Mouse (Mus musculus) CD4-positive, CD25-positive, alpha-beta regulatory T cell, adult 2 months (primary cell): Measurements from ENCODE around the gene Dnmt3b.

ENCODE experiments used
- DNase-seq: peaks from one replicate; pipeline ENCODE4 v3.0.0-alpha.2; 2012; ENCODE audit warnings: low read depth, low spot score

Dnmt3b gene

DNA sequence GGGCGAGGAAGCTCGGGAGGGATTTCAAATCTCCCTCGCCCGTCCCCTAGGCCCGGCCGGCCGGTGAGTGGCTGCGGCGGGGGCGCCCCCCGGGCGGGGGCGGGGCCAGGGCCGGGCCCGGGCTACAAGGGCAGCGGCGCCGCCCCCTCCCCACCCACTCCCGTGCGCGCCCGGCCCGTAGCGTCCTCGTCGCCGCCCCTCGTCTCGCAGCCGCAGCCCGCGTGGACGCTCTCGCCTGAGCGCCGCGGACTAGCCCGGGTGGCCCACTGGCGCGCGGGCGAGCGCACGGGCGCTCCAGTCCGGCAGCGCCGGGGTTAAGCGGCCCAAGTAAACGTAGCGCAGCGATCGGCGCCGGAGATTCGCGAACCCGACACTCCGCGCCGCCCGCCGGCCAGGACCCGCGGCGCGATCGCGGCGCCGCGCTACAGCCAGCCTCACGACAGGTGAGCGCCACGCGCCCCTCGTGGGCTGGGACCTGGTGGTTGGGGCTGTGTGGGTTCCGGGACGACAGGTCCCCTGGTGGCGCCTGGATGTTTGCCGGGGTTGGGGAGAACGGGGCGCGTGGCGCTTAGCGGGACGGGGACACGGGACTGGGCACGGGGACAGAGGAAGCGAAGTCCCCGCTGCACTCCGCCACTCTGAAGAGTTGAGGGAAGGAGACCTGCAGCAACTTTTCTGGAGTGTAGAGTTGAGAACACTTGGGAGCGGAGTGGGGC is at the start of gene Dnmt3b:
Dnmt3b (plus strand) TSS at position 153 of the 716 bp plus-strand sequence.
- DNase-seq, result peak; percentile 72

DNA sequence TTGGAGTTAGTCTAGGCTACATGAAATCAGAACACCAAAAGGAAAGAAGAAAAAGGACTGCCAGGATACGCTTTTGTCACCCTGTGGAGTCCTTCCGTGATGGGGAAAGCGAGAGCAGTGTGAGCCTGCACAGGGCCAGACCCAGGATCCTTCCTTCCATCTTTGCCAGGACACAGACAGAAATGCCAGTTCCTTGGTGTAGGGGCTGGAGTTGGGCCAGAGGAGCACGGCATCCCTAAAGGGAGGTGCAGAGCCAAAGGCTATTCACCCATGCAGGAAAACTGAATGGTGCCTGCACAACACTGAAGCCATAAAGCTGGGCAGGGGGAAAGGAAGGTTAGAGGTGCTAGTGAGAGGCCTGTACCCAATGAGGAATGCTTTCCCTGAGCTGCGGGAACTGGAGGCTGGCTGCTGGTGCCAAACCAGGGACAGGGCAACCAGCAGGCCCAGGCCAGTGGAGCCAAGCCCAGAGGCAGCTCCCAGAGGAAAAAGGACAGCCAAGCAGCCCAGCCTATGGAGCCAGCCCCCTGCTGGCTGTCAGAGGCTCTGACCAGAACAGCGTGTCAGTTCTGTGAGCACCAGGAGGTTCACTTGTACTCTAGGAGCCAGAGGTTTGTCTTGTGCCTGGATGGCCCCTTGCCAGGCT is 49.1 kb upstream of the Dnmt3b start:
- DNase-seq, result no peak

DNA sequence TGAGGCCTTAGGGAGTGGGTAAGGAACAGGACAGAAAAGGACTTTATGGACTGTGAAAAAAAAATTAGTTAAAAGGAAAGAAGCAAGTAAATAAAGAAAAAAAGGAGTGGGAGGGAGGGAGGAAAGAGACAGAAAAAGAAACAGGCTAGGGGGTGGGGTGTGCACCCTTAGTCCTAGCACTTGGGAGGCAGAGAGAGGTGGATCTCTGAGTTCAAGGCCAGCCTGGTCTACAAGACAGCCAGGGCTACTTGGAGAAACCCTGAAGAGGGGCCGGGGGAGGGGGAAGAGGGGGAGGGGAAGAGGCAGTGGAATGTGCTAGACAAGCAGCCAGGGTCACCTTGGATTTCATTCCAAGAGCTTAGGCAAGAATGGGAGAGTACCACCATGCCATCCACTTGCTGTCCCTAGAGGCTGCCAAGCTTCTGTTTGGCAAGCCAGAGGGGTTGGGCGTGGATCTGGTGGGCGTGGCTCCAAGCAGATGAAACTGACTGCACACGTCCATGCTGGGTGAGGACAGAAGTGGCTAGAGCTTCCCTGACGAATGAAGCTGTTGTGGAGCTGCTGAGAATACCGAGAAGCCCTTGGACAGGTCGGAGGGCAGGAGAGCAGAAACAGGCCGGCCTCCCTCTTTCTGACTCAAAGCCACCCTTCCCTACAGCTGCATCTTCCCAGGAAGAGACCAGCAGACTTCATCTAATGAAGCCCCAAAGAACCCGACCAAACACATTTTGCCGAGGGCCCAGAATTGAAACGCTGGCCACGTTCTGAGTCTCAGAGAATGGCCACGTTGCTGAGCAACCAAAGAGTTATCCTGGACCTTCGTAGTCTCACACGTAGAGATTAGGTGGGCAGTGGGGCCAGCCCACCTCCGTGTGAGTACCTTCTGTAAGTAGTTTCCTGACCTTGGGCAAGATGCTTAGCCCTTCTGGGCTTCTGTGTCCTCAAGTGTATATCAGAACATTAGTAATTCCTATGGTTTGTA is 48.3 kb upstream of the Dnmt3b start:
- no peak for DNase-seq

DNA sequence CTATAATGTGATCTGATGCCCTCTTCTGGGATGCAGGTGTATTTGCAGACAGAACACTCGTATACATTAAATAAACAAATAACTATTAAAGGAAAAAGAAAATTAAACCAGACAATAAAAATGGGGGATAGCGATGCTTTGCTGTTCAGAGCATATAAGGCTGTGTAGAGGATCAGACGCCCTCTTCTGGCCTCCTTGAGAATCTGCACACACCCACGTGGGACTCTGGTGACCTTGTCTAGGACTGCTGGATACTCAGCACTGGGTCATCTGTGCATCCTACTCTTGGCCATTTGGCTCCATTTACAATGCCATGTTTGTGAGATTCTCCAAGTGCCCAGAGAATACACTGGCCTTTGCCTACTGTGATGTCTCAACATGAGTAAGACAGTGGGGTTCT is 45.5 kb upstream of the Dnmt3b start:
- no peak for DNase-seq

DNA sequence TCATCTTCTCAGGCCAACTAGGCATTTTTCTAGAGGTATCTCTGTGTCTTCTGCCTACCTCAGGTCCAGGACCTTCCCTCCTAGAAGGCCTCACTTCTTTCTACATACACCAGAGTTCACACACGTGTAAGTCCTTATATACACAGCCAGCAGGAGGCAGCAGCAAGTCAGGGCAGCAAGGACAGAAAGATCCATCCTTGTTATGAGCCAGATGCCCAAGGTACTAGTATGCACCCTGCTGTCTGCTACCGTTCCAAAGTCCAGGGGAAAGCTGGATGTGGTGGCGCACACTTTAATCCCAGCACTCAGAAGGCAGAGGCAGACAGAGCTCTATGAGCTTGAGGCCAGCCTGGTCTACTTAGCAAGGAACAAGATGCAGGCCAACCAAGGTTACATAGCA is 42.8 kb upstream of the Dnmt3b start:
- DNase-seq, result peak; percentile 52

DNA sequence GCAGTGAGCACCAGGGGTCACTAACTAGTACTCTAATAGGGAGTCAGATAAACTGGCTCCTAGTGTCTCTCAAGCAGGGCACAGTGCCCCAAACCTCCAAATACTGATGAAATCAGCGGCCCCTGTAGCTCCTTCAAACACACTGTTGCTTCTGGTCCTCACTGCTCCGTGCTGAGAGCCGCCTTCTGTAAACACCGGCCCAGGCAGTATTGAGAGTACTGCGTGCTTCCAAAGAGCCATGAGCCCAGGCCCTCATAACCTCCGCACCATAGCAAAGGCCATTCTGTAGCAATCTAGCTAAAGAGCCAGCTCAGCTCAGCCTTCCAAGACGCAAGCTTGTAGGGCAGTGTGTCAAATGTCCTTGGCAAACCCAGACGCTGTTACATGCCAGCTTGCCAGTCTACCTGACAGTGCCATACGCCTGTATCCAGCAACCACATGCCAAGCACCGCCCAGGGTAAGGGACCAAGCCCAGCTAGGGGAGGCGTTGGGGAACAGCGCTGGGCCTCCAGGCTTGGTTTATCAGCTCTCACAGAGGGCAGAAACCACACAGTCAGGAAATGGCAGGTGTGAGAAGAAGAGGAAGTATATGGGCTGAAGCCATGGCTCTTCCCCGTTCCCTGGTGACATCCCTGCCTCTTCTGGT is 41.3 kb upstream of the Dnmt3b start:
- peak; percentile 30 for DNase-seq

DNA sequence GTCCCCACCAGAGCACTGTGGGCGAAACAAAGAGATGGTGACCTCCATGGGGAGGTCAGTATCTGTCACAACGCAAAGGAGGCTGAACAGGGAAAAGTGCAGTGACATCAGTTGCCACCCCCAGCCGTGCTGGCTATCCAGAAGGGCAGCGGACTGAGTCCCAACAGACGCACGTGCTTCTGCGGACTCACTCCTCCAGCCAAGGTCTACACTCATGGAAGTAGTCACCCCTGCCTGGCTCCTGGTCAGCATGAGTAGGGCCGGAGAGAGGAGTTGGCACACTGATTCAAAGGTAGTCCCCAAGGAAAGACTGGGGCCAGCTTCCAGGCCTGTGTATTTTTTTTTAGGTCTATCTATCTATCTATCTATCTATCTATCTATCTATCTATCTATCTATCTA is 40.2 kb upstream of the Dnmt3b start:
- DNase-seq, result no peak

DNA sequence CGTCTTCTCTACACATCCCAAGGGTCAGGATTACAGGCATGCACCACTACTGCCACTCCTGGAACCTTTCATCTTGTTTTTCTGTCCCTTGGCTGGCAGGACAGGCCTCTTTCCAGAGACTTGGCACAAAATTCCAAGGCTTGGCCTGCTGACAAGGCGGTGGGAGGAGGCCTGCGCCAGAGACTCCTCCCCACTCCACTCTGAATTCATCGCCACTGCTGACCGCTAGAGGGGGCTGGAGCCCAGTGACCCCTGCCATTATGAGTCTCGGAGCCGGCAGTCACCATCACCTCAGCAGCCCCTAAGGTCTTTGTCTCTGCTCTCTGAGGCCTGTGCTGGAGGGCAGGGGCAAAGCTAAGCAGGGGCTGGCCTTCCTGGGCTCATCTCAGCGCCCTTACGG is 39.7 kb upstream of the Dnmt3b start:
- DNase-seq, result peak; percentile 86

DNA sequence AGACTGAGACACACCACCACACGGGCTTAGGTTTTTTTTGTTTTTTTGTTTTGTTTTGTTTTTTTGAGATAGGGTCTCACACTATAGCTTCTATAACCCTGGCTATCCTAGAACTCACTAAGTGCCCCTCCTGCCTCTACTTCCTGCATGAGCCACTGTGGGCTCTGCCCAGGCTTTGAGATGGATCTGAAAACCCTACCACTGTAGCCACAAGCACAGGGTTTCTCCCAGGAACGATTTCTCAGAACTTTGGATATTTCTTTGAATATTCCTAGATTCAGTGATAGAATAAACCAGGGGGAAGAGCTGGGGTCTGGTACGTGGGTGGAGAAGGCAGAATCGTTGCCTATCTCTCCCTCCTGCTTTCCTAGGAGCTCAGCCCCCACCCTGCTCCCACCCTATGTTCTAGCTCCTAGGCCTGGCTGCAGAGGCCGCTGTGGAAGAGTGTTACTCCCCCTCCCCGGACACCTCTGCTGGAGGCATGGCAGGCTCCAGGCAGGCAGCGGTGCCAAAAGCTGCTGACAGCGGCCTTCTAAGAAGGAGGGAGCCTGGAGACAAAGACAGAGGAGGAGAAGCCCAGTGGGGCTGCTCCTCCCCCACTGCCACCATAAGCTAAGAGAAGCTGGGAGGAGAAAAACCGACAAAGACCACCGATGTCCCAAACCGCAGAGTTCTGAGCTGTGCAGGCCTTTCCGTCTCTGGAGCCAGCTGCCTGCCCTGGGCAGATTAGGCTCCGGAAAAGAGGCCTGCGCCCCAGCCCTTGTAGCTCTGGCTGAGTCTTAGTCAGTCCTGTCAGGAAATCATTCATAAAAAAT is 38.6 kb upstream of the Dnmt3b start:
- DNase-seq, result no peak

DNA sequence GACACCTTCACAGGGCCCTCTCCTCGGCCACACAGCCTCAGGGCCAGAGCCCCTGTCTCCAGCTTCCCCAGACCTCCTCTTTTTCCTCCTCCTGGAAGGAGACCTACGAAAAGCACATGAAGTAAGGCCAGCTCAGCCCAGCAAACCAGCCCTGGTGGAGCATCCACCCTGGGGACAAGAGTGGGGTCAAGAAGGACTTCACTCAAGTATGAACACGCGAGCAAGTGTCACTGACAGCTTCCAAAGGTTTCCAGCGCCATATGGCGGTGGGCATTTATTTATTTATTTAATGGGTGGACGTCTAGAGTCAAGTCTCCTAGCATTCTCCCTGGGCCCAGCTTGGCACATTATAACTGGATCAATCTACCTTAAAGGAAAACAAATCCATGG is 38.0 kb upstream of the Dnmt3b start:
- DNase-seq, result no peak

DNA sequence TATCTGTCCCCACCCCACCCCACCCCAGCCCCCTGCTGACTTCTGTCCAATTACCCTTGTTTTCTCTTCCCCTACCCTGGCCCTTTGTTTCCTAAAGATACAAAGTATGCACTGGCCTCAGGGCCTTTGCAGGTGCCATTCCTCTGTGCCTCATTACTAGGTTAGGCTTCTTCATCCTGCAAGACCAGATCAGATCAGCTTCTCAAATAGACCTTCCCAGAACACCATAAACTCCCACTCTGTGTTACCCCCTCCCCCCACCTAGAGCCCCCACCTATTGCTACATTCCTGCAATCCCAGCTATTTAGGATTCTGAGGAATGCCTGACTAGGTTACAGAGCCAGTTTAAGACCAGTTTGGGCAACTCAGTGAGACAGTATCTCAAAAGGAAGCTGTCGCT is 37.5 kb upstream of the Dnmt3b start:
- DNase-seq, result no peak

DNA sequence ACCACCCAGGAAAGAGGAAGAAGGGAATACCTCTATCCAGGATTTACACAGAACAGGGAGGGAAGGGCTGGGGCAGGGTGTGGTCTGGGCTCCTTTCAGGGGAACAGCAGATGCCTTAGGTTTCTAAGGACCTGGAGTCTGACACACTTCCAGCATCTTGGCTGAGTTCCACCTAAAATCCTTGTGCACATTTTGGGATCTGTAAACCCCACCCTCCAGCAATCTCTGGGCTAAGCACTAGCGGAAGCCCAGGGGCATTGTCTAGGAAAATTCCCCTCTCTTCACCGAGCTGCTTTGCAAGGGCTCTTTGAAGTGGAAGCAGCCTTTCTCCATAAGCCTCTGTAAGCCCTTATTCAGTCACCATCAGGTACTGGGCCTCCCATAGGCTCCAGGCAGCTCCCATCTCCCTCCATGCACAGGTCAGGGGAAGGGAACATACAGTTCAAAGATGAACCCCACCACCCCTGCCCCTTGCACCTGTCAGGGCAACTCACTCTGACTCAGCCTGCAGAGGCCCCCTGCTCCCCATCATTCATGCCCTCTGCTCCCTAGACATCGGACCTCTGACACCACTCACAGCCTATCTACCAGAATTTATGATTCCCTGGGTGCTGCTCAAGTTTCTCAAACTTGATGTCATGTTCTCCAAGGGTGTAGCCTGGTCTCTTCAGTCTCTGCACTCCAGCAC is 36.5 kb upstream of the Dnmt3b start:
- DNase-seq, result no peak

DNA sequence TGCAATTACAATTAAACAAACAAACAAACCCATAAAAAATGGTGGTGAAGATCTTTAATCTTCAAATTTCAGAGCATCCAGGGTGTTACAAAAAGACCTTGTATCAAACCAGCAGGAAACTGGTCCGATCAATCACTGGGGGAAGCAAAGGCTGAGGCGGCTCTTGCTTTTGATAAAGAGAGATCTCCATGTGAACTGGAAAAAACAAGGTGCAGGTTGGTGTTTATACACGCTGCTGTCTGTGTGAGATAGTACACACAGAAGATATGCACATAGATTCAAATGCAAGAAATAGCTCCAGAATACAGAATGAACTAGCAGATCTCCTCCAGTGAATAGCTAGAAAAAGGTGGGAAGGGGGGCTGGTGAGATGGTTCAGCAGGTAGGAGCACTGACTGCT is 32.4 kb upstream of the Dnmt3b start:
- no peak for DNase-seq

DNA sequence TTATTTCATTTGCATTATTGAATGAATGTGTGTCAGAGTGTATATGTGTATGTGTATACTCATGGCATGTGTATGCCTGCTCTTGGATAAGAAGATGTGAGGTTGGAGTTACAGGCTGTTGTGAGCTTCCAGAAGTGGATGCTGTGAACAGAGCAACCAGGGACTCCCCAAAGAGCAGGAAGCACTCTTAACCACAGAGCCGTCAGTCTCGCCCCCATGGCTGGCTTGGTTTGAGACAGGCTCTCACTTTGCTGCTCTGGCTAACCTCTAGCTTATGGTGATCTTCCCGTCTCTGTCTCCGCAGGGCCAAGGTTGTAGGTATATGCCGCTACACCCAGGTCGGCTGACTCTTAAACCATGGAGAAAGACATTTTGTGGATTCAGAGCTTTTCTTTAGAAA is 30.8 kb upstream of the Dnmt3b start:
- DNase-seq, result no peak

DNA sequence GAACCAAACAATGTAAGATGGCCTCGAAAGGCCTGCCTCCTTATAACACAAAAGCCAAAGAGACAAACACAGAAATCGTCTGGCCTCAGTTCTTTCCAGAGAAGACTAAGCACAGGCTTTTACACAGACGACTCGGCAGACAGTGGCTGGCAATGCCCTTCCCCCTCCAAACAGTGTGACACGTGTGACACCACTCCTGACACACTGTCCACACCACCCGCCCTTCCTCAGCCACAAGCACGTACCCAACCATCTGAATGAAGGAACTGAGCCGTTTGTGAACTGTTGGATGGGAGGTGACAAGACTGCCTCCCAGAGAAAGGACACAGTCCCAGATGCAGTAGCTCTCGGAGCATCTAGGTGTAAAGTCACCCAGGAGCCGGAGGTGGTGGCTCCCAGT is 30.4 kb upstream of the Dnmt3b start:
- DNase-seq, result no peak

DNA sequence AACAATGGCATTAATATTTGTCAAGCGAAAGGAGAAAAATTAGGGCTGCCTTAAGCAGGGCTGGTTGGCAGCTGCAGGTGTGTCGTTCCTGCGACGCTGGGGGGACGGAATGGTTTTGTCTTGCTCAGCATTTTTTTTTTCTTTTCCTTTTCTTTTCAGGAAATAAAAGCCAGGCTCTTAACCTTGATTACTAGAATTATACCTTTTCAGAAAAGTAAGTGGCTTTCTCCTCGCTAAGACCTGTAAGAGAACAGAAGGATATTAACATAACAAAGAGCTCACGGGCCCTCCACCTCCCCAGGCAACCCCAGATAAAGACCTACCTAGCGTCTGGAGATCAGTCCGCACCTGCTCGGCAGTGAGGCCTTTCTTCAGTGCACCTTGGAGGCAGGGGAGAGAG is 26.8 kb upstream of the Dnmt3b start:
- DNase-seq, result no peak

DNA sequence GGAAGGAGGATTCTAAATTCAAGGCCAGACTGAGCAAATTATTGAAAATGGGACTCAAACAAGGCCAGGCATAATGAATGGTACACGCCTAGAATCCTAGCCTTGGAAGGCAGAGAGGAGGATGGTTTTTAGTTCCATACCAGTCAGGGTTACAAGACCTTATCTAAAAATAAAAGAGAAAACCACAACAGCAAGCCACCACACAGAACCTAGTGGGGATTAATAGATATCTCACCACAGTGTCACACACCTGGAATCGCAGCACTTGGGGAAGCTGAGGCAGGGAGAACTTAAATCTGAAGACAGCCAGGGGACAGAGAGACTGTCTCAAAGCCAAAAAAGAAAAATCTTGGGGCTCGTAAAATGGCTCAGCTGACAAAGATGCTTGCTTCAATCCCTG is 18.3 kb upstream of the Dnmt3b start:
- no peak for DNase-seq

DNA sequence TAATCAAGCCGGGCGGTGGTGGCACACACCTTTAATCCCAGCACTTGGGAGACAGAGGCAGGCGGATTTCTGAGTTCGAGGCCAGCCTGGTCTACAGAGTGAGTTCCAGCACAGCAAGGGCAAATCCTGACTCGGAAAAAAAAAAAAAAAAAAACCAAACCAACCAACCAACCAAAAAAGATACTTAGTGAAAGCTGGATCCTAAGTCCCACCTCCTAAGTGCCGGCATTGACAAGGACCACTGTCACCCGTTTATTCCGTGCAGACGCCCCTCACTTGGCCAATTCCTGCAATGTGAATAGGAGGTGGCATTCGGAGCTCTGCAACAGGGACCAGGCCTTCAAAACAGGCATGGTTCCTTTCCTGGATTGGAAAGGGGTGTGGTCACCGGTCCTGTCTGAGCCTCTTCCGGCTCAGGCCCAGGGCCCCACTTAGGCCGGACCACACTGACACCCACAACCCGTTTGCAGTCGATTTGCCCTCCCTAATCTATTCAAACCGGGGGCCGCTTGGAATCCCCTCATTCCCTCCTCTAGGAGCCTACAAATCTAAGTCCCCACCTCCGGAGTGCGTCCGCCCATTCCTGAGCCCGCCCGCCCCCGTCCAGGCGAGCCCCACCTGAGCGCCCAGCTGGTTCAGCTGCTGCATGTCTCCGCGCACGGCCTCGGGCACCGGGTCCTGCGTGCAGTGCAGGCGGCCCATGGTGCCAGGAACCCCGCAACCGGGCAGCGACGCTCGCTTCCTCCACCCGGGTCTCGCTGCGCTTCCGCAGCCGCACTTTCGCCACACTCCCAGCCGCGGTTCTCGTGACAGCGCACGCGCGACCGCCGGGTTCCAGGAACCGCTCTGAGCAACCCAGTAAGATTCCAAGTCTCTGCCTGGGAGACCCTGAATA is 17.0 kb upstream of the Dnmt3b start, which contains the start of gene Commd7:
Commd7 (minus strand) TSS at position 806 of the 895 bp plus-strand sequence.
- peak; percentile 91 for DNase-seq

DNA sequence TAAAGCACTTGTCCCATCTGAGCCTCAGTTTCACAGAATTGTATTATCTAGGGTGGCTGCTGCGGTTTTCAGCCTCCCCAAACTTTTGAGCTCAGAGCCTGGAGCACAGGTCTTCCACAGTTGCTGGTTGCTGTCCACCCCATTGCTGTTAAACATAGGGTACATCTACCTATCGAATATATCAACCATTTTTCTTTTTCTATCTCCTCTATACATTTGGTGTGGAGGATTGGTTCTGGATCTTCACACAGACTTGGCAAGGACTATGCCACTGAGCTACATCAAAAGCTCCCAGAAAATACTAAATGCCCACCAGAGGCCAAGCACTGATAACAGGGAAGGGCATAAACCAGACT is 16.4 kb upstream of the Dnmt3b start:
- no peak for DNase-seq
